Mouse (Mus musculus): ENCODE data around the gene Rsph10b.

DNA sequence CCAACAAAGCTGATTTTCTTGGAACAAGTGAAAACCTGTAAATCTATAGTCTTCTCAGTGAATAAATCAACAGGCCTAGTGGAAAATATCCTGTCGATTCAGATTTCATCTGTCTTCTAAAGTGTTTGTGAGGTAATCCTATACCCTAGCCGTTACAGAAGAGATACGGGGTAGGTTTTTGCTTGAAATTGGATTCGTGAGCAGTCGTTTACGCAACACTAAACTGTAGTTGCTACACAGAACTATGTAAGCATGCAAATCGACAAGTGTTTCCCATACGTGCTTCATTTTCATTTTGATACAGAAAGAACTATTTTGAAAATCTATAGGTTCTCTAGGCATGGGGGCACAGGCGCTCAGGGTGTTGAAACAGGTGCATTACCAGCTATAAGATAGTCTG lies 83.0 kb downstream of the Rsph10b start:
- TF ChIP-seq POLR2A (IDR thresholded peaks at IDR 0.05; ENCODE audit: insufficient read depth, low read length) (no peak), EP300 (IDR thresholded peaks at IDR 0.05; ENCODE audit: insufficient read depth, low read depth, low read length) (no peak)

Data from ES-Bruce4 (cell line).